Mouse (Mus musculus): ENCODE results near the gene Bmp6. TPM values are rescaled to one million over a fixed set of nuclear protein-coding genes. Genes with fewer than 3 reads are reported as not detected.

The Bmp6 gene
- polyA plus RNA-seq, 1 experiment from 2014 or later = 2.1 TPM

DNA sequence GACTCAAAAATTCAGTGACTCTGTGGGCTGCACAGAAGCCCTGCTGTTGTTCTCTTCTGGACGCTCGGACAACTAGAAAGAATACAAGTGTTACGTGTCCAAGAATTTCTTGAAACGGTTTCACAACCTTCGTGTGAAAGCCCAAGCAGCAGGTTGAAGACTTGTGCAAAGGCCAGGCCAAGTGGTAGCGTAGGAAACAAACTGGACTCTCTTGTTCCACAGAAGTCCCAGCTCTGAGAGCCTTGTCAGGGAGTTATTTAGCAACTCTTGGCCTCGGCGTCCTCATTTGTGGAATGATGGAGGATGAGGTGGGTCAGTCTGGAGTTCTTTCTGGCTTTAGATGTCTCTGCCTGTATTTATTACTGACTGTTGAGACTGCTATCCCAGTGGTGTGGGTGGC lies 55.8 kb downstream of the Bmp6 start:
- H3K4me3 ChIP-seq (replicated peaks) = no peak overlapping the region
- no peak overlapping the region for H3K27ac ChIP-seq
- no peaks in the 10 kb centered on the region for H3K9me3 ChIP-seq
- H3K4me1 ChIP-seq = 0 out of 2 replicates have a peak, but pooled peaks cover 4% of the 10 kb centered on the region
- no peak overlapping the region for H3K9ac ChIP-seq
- H3K36me3 ChIP-seq = no peaks in the 10 kb centered on the region
- ATAC-seq (ENCODE audit: insufficient read depth, low FRiP score, low read depth) = no peak
- H3K4me2 ChIP-seq = no peak overlapping the region
- no peaks in the 10 kb centered on the region for H3K27me3 ChIP-seq (replicated peaks)
- 85% methylated on average over 8 of the region's 8 CpGs for WGBS

DNA sequence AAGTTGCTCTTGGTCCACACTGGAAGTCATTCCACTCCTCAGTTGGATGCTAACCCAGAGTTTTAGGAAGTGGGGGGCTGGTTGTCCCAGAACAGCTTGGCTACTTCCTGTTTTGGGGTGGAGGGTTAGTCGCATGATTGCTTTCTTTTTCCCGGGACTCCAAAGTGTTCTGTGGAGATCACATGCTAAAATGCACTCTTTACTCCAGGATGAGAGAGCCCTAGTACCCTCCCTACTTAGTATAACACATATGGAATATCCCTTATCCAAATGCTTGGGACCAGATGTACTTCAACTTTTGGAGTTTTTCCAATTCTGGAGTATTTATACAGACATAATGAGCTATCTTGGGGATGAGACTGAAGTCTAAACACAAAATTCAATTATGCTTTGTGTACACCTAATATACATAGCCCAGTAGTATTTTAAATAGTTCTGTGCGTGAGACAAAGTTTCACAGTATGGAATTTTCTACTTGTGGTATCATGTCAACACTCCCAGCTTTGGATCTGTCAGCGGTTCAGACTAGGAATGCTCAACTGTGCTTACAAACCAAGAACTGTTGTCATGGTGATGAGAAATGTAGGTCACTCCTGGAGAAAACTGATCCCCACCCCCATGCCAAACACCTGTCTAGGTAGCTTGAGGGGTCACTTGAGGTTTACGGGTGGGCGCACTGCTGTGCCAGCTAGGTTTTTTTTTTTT lies 62.9 kb downstream of the Bmp6 start:
- H3K4me2 ChIP-seq = no peak overlapping the region
- no peak overlapping the region for H3K4me3 ChIP-seq (replicated peaks)
- no peaks in the 10 kb centered on the region for H3K36me3 ChIP-seq
- 38% methylated on average over 6 of the region's 6 CpGs for WGBS
- no peaks in the 10 kb centered on the region for H3K27me3 ChIP-seq (replicated peaks)
- peak overlapping the region; percentile 33; the same call in 1 of the 2 replicates for H3K27ac ChIP-seq
- H3K9me3 ChIP-seq = no peaks in the 10 kb centered on the region
- peaks cover 8% of the 10 kb centered on the region; the same call in 1 of the 2 replicates for H3K4me1 ChIP-seq
- H3K9ac ChIP-seq = no peak overlapping the region
- ATAC-seq (ENCODE audit: insufficient read depth, low FRiP score, low read depth) = no peak

DNA sequence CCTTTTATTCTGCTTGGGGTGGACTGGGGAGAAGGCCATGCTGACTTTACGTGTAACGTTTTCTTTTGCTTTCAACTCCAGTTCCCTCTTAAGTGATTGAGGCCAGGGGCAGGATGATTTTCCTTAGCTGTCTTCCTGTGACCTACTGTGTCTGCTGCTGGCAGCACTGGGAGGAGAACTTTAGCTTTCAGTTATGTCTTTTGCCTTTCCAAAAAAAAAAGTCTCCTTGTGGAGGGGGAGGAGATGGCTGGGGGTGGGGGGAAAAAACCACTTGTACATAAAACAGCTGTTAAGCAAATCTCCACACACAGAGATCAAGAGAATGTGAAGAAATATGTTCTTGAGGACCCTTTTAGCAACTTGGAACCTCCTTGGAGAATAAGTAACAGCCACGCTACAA lies 63.7 kb downstream of the Bmp6 start:
- Histone ChIP-seq H3K4me3 (replicated peaks) (no peak overlapping the region), H3K9ac (no peak overlapping the region), H3K27me3 (replicated peaks) (no peaks in the 10 kb centered on the region), H3K27ac (peak overlapping the region; percentile 33; the same call in 1 of the 2 replicates), H3K4me1 (peaks cover 8% of the 10 kb centered on the region; the same call in 1 of the 2 replicates), H3K4me2 (no peak overlapping the region), H3K36me3 (no peaks in the 10 kb centered on the region), H3K9me3 (no peaks in the 10 kb centered on the region)
- WGBS = 35% methylated on average over 3 of the region's 3 CpGs
- ATAC-seq (ENCODE audit: insufficient read depth, low FRiP score, low read depth) = no peak

DNA sequence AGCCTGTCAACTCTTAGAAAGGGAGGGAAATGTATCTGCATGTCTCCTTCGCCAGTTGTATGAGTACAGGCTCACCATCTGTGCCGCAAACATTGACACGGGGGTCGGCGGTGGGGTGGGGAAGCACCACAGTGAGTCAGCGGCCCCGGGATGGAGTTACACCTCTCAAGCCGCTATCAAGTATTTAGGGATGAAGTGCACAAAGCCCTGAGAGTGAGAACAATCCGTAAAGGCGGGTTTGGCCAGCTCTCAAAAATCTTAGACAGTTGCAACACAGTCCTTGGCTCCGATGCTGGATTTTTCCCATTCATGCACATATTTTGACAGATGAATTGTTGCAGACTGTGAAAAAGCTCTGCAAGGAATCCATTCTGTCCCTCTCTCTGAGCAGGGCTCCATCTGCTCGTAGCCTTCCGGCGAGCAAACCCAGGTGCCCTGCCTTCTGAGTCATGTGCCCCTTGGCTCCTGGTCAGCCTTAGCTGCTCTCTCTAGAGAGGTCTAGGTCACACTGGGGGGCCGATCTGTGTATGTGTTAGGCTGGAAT lies 65.5 kb downstream of the Bmp6 start:
- no peaks in the 10 kb centered on the region for H3K27me3 ChIP-seq (replicated peaks)
- no peak overlapping the region for H3K9ac ChIP-seq
- no peaks in the 10 kb centered on the region for H3K9me3 ChIP-seq
- H3K4me3 ChIP-seq (replicated peaks) = no peak overlapping the region
- peak overlapping the region; percentile 74; the same call in 1 of the 2 replicates for H3K27ac ChIP-seq
- H3K36me3 ChIP-seq = no peaks in the 10 kb centered on the region
- WGBS = 12% methylated on average over 15 of the region's 15 CpGs
- peaks cover 5% of the 10 kb centered on the region; the same call in 1 of the 2 replicates for H3K4me1 ChIP-seq
- peak; percentile 74 for ATAC-seq (ENCODE audit: insufficient read depth, low FRiP score, low read depth)
- H3K4me2 ChIP-seq = peak overlapping the region; percentile 38

DNA sequence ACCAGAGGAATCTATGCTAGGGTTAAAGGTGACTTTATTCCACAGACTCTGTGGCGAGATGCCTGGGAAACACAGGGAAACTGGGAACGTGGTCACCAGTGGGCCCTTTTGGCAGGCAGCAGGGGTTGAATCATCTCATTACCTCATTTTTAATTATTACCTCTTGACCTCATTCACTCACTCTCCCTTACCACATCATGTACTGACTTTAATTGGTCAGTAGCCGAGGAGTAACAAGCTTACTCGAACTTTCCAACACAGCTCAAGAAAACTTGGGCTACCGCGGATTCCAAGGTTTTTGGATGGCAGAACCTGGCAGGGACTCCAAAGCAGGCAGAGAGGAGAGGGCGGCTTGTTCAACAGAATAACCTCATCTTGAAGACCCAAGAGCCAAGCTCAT lies 74.9 kb downstream of the Bmp6 start:
- Histone ChIP-seq H3K27ac (no peak overlapping the region), H3K27me3 (replicated peaks) (no peaks in the 10 kb centered on the region), H3K4me3 (replicated peaks) (no peak overlapping the region), H3K4me1 (no peaks in the 10 kb centered on the region), H3K36me3 (no peaks in the 10 kb centered on the region), H3K9me3 (no peaks in the 10 kb centered on the region), H3K9ac (no peak overlapping the region), H3K4me2 (no peak overlapping the region)
- no peak for ATAC-seq (ENCODE audit: insufficient read depth, low FRiP score, low read depth)
- 82% methylated on average over 7 of the region's 7 CpGs for WGBS

DNA sequence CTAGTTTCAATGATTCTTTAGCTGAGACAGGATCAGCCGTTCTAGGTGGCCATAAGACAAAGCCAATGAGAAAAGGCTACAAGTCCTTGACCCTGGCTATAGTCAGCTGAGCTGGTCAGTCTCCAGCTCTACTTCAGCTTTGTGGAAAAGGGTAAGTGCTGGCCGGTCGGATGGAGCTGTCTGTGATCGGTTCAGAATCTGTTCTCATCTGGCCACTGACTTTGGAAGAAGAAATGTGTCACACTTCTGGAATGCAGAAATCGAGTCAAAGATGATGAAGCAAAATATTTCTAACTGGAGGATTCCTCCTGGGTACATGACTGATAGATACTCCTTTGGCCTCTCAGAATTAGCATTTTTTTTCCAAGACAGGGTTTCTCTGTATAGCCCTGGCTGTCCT lies 77.6 kb downstream of the Bmp6 start:
- Histone ChIP-seq H3K4me2 (no peak overlapping the region), H3K27ac (no peak overlapping the region), H3K27me3 (replicated peaks) (no peaks in the 10 kb centered on the region), H3K36me3 (no peaks in the 10 kb centered on the region), H3K9me3 (no peaks in the 10 kb centered on the region), H3K4me1 (no peaks in the 10 kb centered on the region), H3K4me3 (replicated peaks) (no peak overlapping the region), H3K9ac (no peak overlapping the region)
- ATAC-seq (ENCODE audit: insufficient read depth, low FRiP score, low read depth) = no peak
- WGBS = 72% methylated on average over 5 of the region's 5 CpGs

DNA sequence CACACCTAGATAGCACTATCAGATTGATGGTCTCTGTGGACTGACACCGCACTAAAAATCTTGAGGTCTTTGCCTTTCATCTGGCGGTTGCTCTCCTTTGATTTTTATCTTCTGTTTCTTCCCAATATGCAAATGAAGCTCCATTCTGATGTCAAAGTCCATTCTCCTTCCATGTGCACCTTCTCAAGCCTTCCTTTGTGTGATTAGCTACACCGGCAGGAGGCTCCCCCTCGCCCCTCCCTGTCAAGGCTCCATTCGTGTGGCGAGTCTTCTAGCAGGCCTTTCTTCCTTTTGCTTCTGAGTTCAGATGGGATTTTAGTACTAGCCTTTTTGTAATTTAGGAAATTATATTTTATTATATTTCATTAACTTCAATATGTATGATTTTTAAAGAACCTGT lies 80.4 kb downstream of the Bmp6 start:
- Histone ChIP-seq H3K27me3 (replicated peaks) (no peaks in the 10 kb centered on the region), H3K36me3 (no peaks in the 10 kb centered on the region), H3K9me3 (no peaks in the 10 kb centered on the region), H3K27ac (no peak overlapping the region), H3K4me1 (no peaks in the 10 kb centered on the region), H3K4me3 (replicated peaks) (no peak overlapping the region), H3K9ac (no peak overlapping the region), H3K4me2 (no peak overlapping the region)
- no peak for ATAC-seq (ENCODE audit: insufficient read depth, low FRiP score, low read depth)
- 74% methylated on average over 6 of the region's 6 CpGs for WGBS

DNA sequence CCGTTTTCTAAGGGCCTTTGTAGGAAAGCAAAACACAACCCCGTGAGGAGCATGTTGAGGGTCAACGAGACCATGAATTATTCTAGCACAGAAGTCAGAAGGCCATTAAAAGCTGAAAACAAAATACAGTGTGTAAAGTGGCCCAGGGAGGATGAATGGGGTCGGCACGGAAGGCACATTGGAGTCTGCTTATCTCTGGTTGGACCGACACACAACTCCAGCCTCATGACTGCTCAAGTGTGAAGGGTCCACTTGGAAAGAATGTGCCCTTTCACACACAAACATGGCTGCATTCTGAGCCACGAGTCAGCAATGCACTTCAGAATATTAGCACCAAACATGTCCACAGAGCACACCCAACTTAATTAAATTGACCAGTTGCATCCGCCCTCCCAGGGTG lies 84.8 kb downstream of the Bmp6 start:
- H3K4me2 ChIP-seq = no peak overlapping the region
- H3K9ac ChIP-seq = no peak overlapping the region
- 68% methylated on average over 8 of the region's 8 CpGs for whole genome bisulfite sequencing
- H3K36me3 ChIP-seq = no peaks in the 10 kb centered on the region
- no peaks in the 10 kb centered on the region for H3K9me3 ChIP-seq
- no peak for ATAC-seq (ENCODE audit: insufficient read depth, low FRiP score, low read depth)
- no peaks in the 10 kb centered on the region for H3K27me3 ChIP-seq (replicated peaks)
- no peak overlapping the region for H3K27ac ChIP-seq
- H3K4me1 ChIP-seq = no peaks in the 10 kb centered on the region
- H3K4me3 ChIP-seq (replicated peaks) = no peak overlapping the region

DNA sequence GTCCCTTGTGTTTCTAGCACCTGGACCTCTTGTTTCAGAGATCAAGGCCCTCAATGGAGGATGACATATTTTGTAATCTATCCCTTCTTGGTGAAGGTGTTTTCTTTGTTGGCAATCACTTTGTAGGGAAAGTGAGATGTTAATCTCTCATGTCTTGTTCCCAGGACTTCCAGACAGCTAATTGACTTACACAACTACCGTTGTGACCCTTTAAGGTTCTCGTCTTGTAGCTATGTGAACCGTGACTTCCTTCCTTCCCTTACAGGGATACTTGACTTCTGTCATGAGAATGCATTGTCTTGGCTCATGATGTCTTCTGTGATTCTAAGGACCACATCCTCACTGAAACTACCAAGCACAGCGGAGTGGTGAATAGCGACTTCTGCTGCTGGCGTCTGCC lies 85.2 kb downstream of the Bmp6 start:
- Histone ChIP-seq H3K4me2 (no peak overlapping the region), H3K36me3 (no peaks in the 10 kb centered on the region), H3K4me3 (replicated peaks) (no peak overlapping the region), H3K9ac (no peak overlapping the region), H3K27ac (no peak overlapping the region), H3K27me3 (replicated peaks) (no peaks in the 10 kb centered on the region), H3K9me3 (no peaks in the 10 kb centered on the region), H3K4me1 (no peaks in the 10 kb centered on the region)
- 76% methylated on average over 6 of the region's 6 CpGs for WGBS
- no peak for ATAC-seq (ENCODE audit: insufficient read depth, low FRiP score, low read depth)

DNA sequence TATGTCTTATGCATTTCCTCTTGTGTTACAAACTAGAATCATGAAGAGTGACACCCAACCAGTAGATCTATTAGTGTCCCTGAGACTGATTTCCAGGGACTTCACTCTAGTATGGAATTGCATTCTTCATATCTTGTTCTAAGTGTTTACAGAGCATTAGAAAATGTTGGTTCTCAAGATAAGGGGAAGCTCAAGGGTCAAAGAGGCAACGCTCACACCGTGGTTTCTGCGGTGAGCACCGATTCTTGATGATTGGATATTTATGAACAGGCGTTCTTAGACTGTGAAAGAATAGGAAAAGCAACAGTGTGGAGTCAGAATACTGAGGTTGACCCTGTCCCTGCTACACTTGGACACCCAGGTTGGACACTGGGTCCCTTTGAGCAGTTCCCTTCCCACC lies 89.9 kb downstream of the Bmp6 start:
- H3K9me3 ChIP-seq = no peaks in the 10 kb centered on the region
- H3K27me3 ChIP-seq (replicated peaks) = no peaks in the 10 kb centered on the region
- no peak overlapping the region for H3K4me2 ChIP-seq
- H3K4me3 ChIP-seq (replicated peaks) = no peak overlapping the region
- no peak for ATAC-seq (ENCODE audit: insufficient read depth, low FRiP score, low read depth)
- WGBS = 76% methylated on average over 5 of the region's 5 CpGs
- no peaks in the 10 kb centered on the region for H3K4me1 ChIP-seq
- H3K27ac ChIP-seq = no peak overlapping the region
- H3K9ac ChIP-seq = no peak overlapping the region
- H3K36me3 ChIP-seq = no peaks in the 10 kb centered on the region

DNA sequence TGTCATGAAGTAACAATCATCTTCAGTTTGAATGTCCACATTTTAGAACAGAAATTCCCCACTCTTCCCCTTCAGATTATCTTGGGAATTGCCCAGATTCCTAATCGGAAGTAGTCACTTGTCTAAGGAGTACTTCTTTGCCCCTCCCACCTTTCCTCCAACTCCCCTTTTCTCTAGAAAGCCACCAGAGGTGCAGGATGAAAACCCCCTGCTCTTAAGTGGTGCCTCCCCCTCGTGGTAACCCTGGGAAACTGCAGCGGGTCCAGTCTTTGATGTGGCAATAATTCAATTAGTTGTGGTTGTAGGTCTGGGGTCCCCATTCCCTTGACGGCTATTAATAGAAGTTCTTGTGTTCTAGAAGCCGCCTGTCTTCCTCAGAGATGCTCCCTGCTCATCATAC lies 93.0 kb downstream of the Bmp6 start:
- H3K4me2 ChIP-seq = no peak overlapping the region
- H3K36me3 ChIP-seq = no peaks in the 10 kb centered on the region
- no peak overlapping the region for H3K27ac ChIP-seq
- no peak for ATAC-seq (ENCODE audit: insufficient read depth, low FRiP score, low read depth)
- no peaks in the 10 kb centered on the region for H3K27me3 ChIP-seq (replicated peaks)
- no peak overlapping the region for H3K4me3 ChIP-seq (replicated peaks)
- no peaks in the 10 kb centered on the region for H3K4me1 ChIP-seq
- no peak overlapping the region for H3K9ac ChIP-seq
- WGBS = 40% methylated on average over 5 of the region's 5 CpGs
- no peaks in the 10 kb centered on the region for H3K9me3 ChIP-seq

DNA sequence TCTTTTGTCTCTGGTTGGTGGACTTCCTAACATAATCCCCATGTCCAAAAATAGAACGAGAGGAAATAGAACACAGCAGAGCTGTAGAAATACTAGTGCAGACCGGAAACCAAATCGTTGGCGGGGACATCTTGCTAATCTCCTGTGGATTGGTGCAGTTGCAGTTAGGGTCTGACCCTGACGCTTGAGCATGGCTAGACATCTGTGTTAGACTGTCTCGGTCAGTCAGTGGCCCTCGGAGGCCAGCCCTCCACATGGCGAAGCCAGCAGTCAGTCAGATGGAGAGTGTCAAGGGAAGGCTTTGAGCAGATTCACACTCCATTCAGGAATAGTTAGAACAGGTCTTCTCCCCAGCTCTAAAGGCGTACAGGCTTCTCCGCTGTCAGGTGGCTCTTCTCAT lies 95.3 kb downstream of the Bmp6 start:
- Histone ChIP-seq H3K9ac (no peak overlapping the region), H3K36me3 (no peaks in the 10 kb centered on the region), H3K4me3 (replicated peaks) (no peak overlapping the region), H3K4me1 (no peaks in the 10 kb centered on the region), H3K4me2 (no peak overlapping the region), H3K27ac (no peak overlapping the region), H3K27me3 (replicated peaks) (no peaks in the 10 kb centered on the region), H3K9me3 (no peaks in the 10 kb centered on the region)
- WGBS = 77% methylated on average over 10 of the region's 10 CpGs
- ATAC-seq (ENCODE audit: insufficient read depth, low FRiP score, low read depth) = no peak

Data from stomach, embryonic 15.5 days (tissue).